Mouse (Mus musculus) spleen, adult 2 months (tissue): ENCODE measurements around the gene Ipmk. TPM values are rescaled to one million over a fixed set of nuclear protein-coding genes. Genes with fewer than 3 reads are reported as not detected.

ENCODE experiments used
- DNase-seq, 2 experiments: peaks; one replicate each; pipeline versions ENCODE4 v3.0.0 to v3.0.0-alpha.2; 2012 to 2021; ENCODE audit warnings: low spot score in 2 of 2, low read depth in 1 of 2
- H3K27ac ChIP-seq: fragments of 200-500 bp; 2 replicates; pipeline ENCODE4 v1.5.1; 2012; ENCODE audit warnings: low read length, inconsistent platforms; ENCODE audit not compliant: insufficient read depth
- H3K27me3 ChIP-seq: fragments of 200-500 bp; 2 replicates; pipeline ENCODE4 v1.6.1; 2012; ENCODE audit warnings: mild to moderate bottlenecking, moderate library complexity, low read length, inconsistent platforms; ENCODE audit not compliant: control insufficient read depth, insufficient read depth
- H3K36me3 ChIP-seq: fragments of 200-500 bp; 2 replicates; pipeline ENCODE4 v1.6.1; 2012; ENCODE audit warnings: mild to moderate bottlenecking, low read length, inconsistent platforms; ENCODE audit not compliant: control insufficient read depth, insufficient read depth
- H3K4me1 ChIP-seq: fragments of 200-500 bp; 2 replicates; pipeline ENCODE4 v1.6.1; 2011; ENCODE audit warnings: inconsistent platforms; ENCODE audit not compliant: control insufficient read depth, insufficient read depth, insufficient read length
- H3K4me3 ChIP-seq: fragments of 200-500 bp; 2 replicates; pipeline ENCODE4 v1.5.1; 2011; ENCODE audit warnings: mild to moderate bottlenecking, inconsistent platforms; ENCODE audit not compliant: insufficient read depth, insufficient read length; ENCODE audit errors: extremely low read depth
- CTCF ChIP-seq: fragments of 200-500 bp; IDR thresholded peaks from 2 replicates; pipeline ENCODE4 v1.5.1; 2011; ENCODE audit warnings: mild to moderate bottlenecking, inconsistent platforms; ENCODE audit not compliant: insufficient read depth, insufficient read length, insufficient replicate concordance; ENCODE audit errors: extremely low read depth
- POLR2A ChIP-seq: fragments of 200-500 bp; IDR thresholded peaks from 2 replicates; pipeline ENCODE4 v1.6.1; 2011; ENCODE audit warnings: low read depth, low read length, inconsistent platforms
- WGBS: fragments of 180-500 bp; shearing (Covaris S2); methylation state at CpG from one replicate; pipeline ENCODE4 v1.1.7; 2018; 5-methylcytosine and 5-hydroxymethylcytosine counted together
- polyA plus RNA-seq: library from polyadenylated mRNA; depleted of rRNA; stranded (reverse); fragments of >200 nt; gene quantifications from 2 replicates; pipeline ENCODE4 v1.2.3, GENCODE M21; 2012; rRNA removed

The Ipmk gene
- polyA plus RNA-seq: 4.5 and 6.0 TPM in 2 replicates

DNA sequence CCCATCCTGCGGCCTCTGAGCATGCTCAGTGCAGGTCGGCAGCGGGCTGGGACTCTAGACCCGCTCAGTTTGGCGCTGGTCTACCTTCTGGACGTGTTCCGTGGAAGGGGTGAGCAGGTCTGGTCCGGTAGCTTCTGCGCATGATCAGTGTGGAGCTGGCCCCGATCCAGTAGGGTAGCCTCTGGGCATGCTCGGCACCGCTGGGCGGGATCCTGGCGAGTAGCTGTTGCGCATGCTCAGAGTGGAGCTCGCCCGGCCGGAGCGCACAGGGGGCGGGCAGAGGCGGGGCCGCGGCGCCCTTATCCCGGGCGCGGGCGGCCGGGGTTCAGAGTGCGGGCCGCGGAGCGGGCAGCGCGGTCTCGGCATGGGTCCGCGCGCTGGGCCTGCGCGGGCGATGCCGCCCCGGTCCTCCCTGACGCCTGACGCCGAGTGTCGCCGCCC lies at the start of gene Ipmk:
Gene Ipmk, plus strand, starts transcription at position 255 of the 441 bp plus-strand sequence.
- TF ChIP-seq CTCF (no peak), POLR2A (peak; percentile 41; the same call in 1 of the 2 replicates)
- H3K4me3 ChIP-seq: peak within 1 kb of the TSS; percentile 87
- H3K27ac ChIP-seq: peak within 1 kb of the TSS; percentile 83
- H3K27me3 ChIP-seq: no peaks in the 10 kb centered on the region
- H3K4me1 ChIP-seq: 0 out of 2 replicates have a peak, but pooled peaks cover 3% of the 10 kb centered on the region
- WGBS: 2% methylated on average over 39 of the region's 49 CpGs
- DNase-seq: peak; percentile 83 to 99
- H3K36me3 ChIP-seq: no peaks in the 10 kb centered on the region

DNA sequence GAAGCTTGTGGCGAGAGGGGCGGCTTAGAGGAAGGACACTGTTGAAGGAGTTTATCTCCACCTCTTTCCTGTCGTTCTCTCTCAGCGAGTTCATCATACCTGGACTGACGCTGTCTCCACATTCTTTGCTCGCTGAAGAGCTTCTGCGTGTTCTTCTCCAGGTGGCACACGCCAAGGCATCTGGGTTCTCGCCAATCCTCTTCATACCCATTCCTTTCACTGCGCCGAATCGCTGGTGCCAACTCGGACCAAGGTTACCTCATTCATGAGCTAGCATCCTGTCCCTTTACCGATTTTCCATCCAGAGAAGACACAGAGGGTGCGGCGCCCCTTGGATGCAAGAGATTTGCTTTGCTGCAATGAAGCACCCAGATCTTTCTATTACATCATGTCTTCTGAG lies 47.4 kb upstream of the Ipmk start:
- no peak for TF ChIP-seq CTCF
- TF ChIP-seq POLR2A: no peak
- no peak for DNase-seq
- H3K36me3 ChIP-seq: no peaks in the 10 kb centered on the region
- WGBS: 66% methylated on average over 16 of the region's 16 CpGs
- no peaks in the 10 kb centered on the region; the same call in 1 of the 2 replicates for H3K4me1 ChIP-seq
- no peak overlapping the region for H3K27ac ChIP-seq
- no peak overlapping the region for H3K4me3 ChIP-seq
- no peaks in the 10 kb centered on the region for H3K27me3 ChIP-seq

DNA sequence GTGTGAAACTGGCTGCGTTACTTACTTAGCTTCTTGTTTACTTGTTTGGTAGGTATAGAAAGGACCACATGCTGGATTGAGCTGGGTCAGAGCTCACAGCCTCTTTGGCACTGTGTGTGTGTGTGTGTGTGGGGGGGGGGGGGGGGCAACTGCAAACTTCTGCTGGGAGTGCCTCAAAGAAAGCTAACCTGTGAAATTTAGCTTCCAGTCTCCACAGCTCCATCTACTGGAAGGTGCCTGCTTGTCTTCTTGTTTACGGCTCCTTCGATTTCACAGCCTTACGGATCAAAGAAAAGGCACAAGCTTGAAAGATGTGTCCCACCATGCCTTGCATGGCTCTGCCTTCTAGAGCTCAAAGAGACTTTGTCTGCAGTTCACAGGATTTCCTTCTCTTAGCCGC lies 45.1 kb upstream of the Ipmk start:
- H3K4me3 ChIP-seq: no peak overlapping the region
- WGBS: 26% methylated on average over 5 of the region's 5 CpGs
- no peaks in the 10 kb centered on the region; the same call in none of the 2 replicates for H3K4me1 ChIP-seq
- H3K27ac ChIP-seq: no peak overlapping the region
- no peaks in the 10 kb centered on the region for H3K36me3 ChIP-seq
- no peaks in the 10 kb centered on the region for H3K27me3 ChIP-seq
- peak; percentile 18 to 29 for DNase-seq
- TF ChIP-seq CTCF (no peak), POLR2A (no peak)

DNA sequence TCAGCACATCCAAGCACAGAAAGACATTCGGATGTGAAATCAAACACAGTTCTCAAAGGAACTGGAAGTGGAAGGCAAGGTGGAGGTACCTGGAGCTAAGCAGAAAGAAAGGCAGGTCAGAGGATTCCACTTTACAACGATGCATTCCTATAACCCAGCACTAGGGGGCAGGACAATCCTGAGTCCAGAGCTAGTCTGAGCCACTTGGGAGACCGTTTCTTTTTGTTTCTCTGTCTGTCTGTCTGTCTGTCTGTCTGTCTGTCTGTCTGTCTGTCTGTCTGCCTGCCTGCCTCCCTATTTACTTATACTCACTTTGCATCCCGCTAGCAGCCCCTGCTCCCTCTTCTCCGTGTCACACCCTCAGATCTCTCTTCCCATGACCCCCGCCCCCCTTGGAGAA lies 41.4 kb upstream of the Ipmk start:
- peak in 1 of 2 experiments; percentile 48 for DNase-seq
- 12% methylated on average over 6 of the region's 6 CpGs for WGBS
- TF ChIP-seq CTCF (peak; percentile 44; the same call in 1 of the 2 replicates), POLR2A (no peak)
- no peak overlapping the region for H3K27ac ChIP-seq
- H3K27me3 ChIP-seq: no peaks in the 10 kb centered on the region
- no peaks in the 10 kb centered on the region; the same call in none of the 2 replicates for H3K4me1 ChIP-seq
- H3K4me3 ChIP-seq: peak overlapping the region; percentile 21; the same call in 1 of the 2 replicates
- H3K36me3 ChIP-seq: no peaks in the 10 kb centered on the region

DNA sequence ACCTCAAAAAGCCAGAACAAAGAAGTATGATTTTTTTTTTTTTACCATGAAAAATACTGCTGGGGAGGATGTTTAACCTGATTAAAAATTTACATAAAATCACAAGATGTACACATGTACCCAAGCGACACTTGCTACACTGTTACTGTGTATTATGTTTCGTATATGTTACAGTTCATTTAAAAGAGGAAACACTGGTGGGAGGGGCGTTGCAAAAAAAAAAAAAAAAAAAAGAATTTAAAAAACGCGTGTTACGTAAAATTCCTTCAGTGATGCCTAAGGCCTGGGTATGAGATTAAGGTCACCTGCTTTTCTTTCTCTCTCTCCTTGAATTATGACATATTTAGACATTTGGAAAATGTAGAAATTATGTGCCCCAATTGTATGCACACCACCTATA lies 40.8 kb upstream of the Ipmk start:
- no peak for DNase-seq
- no peak for TF ChIP-seq POLR2A
- TF ChIP-seq CTCF: no peak
- 23% methylated on average over 6 of the region's 6 CpGs for WGBS
- no peaks in the 10 kb centered on the region for H3K27me3 ChIP-seq
- no peaks in the 10 kb centered on the region; the same call in none of the 2 replicates for H3K4me1 ChIP-seq
- no peak overlapping the region for H3K4me3 ChIP-seq
- no peak overlapping the region for H3K27ac ChIP-seq
- no peaks in the 10 kb centered on the region for H3K36me3 ChIP-seq

DNA sequence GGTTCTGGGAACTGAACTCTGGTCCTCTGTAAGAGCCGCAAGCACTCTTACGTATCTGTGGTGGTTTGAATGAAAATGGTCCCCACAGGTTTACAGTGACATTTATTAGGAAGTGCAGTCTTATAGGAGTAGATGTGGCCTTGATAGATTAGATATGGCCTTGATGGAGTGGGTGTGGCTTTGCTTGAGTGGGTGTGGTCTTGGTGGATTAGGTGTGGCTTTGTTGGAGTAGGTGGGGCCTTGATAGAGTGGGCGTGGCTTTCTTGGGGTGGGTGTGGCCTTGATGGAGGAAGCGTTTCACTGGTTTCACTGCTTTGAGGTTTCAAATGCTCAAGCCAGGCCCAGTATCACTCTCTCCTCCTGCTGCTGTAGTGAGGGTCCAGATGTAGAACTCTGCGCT lies 39.4 kb upstream of the Ipmk start:
- DNase-seq: no peak
- TF ChIP-seq CTCF (no peak), POLR2A (no peak)
- H3K27me3 ChIP-seq: no peaks in the 10 kb centered on the region
- H3K36me3 ChIP-seq: no peaks in the 10 kb centered on the region
- H3K4me3 ChIP-seq: no peak overlapping the region
- 93% methylated on average over 5 of the region's 5 CpGs for WGBS
- H3K27ac ChIP-seq: no peak overlapping the region
- H3K4me1 ChIP-seq: no peaks in the 10 kb centered on the region; the same call in 1 of the 2 replicates

DNA sequence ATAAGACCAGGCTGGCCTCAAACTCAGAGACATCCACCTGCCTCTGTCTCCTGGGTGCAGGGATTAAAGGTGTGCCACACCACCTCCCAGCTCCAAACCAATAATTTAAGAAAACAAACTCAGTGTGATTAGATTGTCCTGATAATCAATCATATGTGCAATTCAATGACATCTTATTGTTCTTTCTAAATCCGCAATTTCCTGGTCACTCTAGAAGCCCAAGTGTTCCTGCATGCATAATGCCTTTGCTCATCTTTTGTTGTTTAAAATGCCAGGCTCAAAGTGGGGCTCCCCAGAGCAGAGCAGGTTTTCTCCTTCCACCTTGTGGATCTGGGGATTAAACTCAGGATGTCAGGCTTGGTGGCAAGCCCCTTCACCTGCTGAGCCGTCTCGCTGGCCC lies 37.3 kb upstream of the Ipmk start:
- no peak for TF ChIP-seq POLR2A
- no peak for TF ChIP-seq CTCF
- DNase-seq: no peak
- no peaks in the 10 kb centered on the region for H3K36me3 ChIP-seq
- no peaks in the 10 kb centered on the region; the same call in 1 of the 2 replicates for H3K4me1 ChIP-seq
- H3K27ac ChIP-seq: no peak overlapping the region
- no peak overlapping the region for H3K4me3 ChIP-seq
- H3K27me3 ChIP-seq: no peaks in the 10 kb centered on the region
- WGBS: 85% methylated on average over 3 of the region's 3 CpGs
